Mouse (Mus musculus) C2C12 (cell line): ENCODE results near the gene Klc2. TPM values are rescaled to one million over a fixed set of nuclear protein-coding genes. Genes with fewer than 3 reads are reported as not detected.

ENCODE experiments used
- H3K27me3 ChIP-seq: one replicate; pipeline ENCODE4 v1.6.1; 2011; ENCODE audit not compliant: control insufficient read depth, insufficient read depth, insufficient read length
- H3K36me3 ChIP-seq: one replicate; pipeline ENCODE4 v1.6.1; 2011; ENCODE audit not compliant: control insufficient read depth, insufficient read depth
- H3K4me3 ChIP-seq: one replicate; pipeline ENCODE4 v1.5.1; 2011; ENCODE audit warnings: mild to moderate bottlenecking, control low read depth; ENCODE audit not compliant: poor library complexity, insufficient read depth, severe bottlenecking
- H3K79me2 ChIP-seq: one replicate; pipeline ENCODE4 v1.6.1; 2011; ENCODE audit not compliant: control insufficient read depth, insufficient read depth
- H3K79me3 ChIP-seq: one replicate; pipeline ENCODE4 v1.6.1; 2011; ENCODE audit warnings: low read depth, control low read depth
- H3ac ChIP-seq: one replicate; pipeline ENCODE3; 2011; ENCODE audit warnings: low read depth; ENCODE audit not compliant: control insufficient read depth, insufficient read length
- CEBPB ChIP-seq: IDR thresholded peaks from one replicate; pipeline ENCODE4 v1.6.1; 2011; ENCODE audit warnings: low read depth, mild to moderate bottlenecking, control low read depth, moderate library complexity
- CTCF ChIP-seq: IDR thresholded peaks from one replicate; pipeline ENCODE4 v1.5.1; 2011; ENCODE audit not compliant: control insufficient read depth, insufficient read depth, insufficient read length
- FOSL1 ChIP-seq: IDR thresholded peaks from one replicate; pipeline ENCODE4 v1.8.0; 2011; ENCODE audit warnings: mild to moderate bottlenecking, low read length; ENCODE audit not compliant: poor library complexity, insufficient read depth, severe bottlenecking
- MAX ChIP-seq: IDR thresholded peaks from one replicate; pipeline ENCODE4 v1.6.1; 2011; ENCODE audit warnings: mild to moderate bottlenecking, control low read depth
- MYOD1 ChIP-seq: IDR thresholded peaks from one replicate; pipeline ENCODE4 v1.6.1; 2011; ENCODE audit warnings: low read depth; ENCODE audit not compliant: control insufficient read depth, insufficient read length
- MYOG ChIP-seq: IDR thresholded peaks from one replicate; pipeline ENCODE4 v1.6.1; 2011; ENCODE audit not compliant: control insufficient read depth, insufficient read length; ENCODE audit errors: extremely low read depth
- USF1 ChIP-seq: IDR thresholded peaks from one replicate; pipeline ENCODE4 v1.6.1; 2011; ENCODE audit warnings: low read depth, mild to moderate bottlenecking, control low read depth, moderate library complexity
- polyA plus RNA-seq: library from polyadenylated mRNA; unstranded; fragments of >200 nt; fragmentation: generic; extraction: Trizol; gene quantifications from one replicate; pipeline ENCODE4 v1.2.1, GENCODE M21; 2012; ENCODE audit warnings: missing spikeins

Gene Klc2
- polyA plus RNA-seq, 1 experiment, result 30.5 TPM

DNA sequence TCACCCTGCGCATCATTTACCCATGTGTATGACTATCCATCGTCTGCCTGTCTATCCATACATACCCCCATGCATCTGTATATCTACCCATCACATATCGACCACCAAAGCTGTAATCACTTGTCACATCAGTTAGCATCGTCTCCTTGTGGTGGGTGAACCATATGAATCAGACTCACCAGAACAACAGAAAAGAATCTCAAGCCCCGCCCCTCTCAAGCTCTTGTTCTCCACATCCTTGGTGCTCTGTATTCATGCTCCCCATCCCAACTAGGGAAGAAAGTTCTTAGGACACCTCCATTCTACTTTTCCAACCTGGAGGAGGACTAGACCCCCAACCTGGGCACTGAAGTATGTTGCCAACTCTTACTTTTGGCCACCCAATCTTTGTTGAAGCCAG lies 56.3 kb downstream of the Klc2 start:
- H3ac ChIP-seq, result no peak overlapping the region
- H3K36me3 ChIP-seq, result no peaks in the 10 kb centered on the region
- H3K79me3 ChIP-seq, result no peaks in the 10 kb centered on the region
- no peak overlapping the region for H3K4me3 ChIP-seq
- no peaks in the 10 kb centered on the region for H3K27me3 ChIP-seq
- no peak for TF ChIP-seq MYOD1
- TF ChIP-seq CTCF, result no peak
- TF ChIP-seq MYOG, result no peak
- TF ChIP-seq USF1, result no peak
- TF ChIP-seq MAX, result no peak
- TF ChIP-seq FOSL1, result no peak
- TF ChIP-seq CEBPB, result no peak
- H3K79me2 ChIP-seq, result no peaks in the 10 kb centered on the region

DNA sequence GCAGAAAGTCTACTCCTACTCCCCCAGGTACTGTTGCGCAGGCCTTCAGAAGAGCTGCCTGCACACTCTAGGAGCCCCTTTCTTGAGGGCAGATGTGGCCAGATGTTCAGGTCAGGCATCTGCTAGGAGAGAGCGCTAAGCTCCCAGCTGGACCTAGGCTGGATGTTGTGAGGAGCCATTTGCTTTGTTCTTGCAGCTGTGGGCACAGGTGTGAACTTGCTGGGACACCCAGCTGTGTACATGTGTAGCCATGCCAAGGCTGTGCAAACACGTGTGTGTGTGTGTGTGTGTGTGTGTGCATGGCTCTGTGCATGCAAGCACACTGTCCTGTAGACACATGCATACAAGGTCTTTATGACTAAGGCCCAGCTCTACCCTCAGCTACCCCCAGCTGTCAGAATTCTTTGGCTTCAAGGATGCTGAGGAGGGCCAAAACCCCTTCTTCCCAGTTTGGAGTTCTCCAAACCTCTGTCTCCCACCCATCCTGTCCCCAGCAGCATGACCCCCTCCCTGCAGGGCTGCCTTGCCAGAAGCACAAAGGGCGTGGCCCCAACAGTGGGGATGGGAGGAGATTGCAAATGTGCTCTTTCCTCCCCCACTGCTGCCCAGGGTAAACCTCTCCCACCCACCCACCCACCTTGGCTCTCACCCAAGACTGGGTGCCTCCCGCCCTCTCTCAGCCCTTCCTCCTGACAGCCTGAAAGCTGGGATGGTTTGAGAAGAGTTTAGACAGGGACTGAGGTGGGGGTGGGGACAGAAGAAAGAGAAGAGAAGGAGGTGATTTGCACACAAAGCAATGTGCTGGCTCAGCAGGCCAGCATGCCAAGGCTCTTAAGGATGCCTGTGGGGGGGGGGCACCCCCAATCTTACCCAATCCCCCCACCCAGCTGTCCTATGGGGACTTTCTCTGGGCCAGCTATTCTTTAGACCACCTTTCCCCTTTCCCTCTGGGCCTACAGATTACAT lies 57.7 kb downstream of the Klc2 start:
- H3K79me2 ChIP-seq, result no peaks in the 10 kb centered on the region
- no peaks in the 10 kb centered on the region for H3K27me3 ChIP-seq
- H3ac ChIP-seq, result no peak overlapping the region
- no peaks in the 10 kb centered on the region for H3K79me3 ChIP-seq
- H3K36me3 ChIP-seq, result peaks cover 10% of the 10 kb centered on the region
- no peak for TF ChIP-seq CTCF
- TF ChIP-seq MYOG, result no peak
- TF ChIP-seq MAX, result no peak
- no peak for TF ChIP-seq FOSL1
- no peak for TF ChIP-seq USF1
- no peak for TF ChIP-seq CEBPB
- no peak for TF ChIP-seq MYOD1
- H3K4me3 ChIP-seq, result no peak overlapping the region

DNA sequence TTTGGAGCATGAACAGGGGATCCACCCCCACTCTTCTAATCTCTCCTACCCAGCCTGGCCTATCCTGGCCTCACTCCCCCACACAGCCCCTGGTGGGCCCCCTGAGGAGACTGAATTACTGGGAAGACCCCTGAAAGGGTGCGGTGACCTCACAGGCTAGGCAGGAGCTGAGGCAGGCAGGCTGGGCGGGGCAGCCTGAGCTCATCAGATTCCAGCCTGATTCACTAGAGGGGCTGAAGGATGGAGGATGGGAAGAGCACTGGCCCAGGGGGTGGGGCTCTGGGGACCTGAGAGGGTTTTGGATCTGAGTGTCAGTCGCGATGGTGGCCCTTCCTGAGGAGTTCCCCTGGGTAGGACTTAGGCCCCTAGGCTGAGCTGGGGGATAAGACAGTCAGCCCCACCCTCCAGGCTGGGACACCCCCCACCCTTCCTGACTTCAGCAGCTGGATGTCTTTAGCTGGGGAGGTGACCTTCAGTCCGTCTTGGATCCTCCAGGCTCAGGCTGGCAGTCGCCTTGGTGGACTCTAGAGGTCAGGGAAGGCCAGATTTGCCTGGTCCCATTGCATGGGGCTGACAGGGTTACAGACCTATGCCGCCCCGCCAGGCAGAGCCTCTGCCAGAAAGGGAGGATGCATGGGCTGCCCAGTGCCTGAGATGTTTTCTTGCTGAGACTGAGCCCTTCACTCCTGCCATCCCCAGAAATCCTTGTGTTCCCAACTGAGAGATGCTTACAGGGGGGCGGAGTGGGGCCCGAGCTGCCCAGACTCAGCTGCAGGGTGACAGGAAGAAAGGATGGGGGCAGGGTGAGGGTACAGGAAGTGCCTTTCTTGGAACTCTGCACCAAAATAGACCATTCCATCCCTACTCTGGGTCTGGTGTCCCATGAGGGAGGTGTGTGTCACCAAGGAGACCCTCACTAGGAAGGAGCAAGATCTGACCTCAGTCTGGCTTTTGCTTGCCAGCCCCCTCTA lies 59.3 kb downstream of the Klc2 start:
- H3K79me2 ChIP-seq, result peaks cover 15% of the 10 kb centered on the region
- no peaks in the 10 kb centered on the region for H3K27me3 ChIP-seq
- H3K79me3 ChIP-seq, result peaks cover 8% of the 10 kb centered on the region
- peaks cover 25% of the 10 kb centered on the region for H3K36me3 ChIP-seq
- TF ChIP-seq MAX, result no peak
- H3K4me3 ChIP-seq, result no peak overlapping the region
- peak overlapping the region; percentile 10 for H3ac ChIP-seq

DNA sequence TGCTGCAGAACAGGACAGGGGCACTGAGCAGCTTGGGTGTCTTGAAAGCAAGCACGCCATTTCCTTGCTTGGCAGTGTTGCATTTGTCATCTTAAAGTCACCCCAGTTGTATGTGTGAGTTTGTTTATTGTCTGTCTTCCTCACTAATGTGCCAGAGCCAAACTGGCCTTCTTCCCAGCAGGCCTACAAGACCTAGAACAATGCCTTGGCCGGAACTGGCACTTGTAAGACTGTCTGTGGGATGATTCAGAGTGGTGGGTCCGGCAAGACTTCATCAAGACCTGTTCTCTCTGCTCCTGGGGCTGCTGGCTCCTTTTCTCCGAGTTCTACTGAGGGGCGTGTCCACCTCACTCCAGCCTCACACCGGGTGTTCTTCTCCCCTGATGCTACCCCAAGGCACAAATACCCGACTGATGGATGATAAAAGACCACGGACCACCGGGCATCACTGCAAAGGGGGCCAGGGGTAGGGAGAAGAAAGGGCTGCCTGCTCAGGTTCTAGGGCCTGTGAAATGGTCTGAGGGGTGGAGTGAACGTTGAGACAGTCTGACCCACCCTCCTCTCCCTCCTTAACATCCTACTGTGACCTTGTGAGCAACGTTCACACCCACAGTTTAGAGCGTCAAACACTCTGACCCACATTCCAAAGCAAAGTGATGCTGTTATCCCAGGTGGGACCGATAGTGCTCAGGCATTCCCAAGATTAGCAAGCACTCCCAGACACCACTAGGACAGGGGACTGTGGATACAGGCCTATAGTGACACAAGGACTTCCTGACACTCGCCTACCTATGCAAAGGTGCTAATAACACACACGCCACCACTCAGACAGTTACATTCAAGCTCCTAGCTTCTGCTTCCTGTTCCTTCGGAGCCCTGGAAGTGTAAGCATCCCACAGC lies 60.2 kb downstream of the Klc2 start:
- Histone ChIP-seq H3K79me3 (peaks cover 17% of the 10 kb centered on the region), H3K36me3 (peaks cover 34% of the 10 kb centered on the region), H3K4me3 (no peak overlapping the region), H3K27me3 (no peaks in the 10 kb centered on the region), H3K79me2 (peaks cover 25% of the 10 kb centered on the region), H3ac (peak overlapping the region; percentile 4)
- TF ChIP-seq FOSL1, result no peak
- TF ChIP-seq MYOG, result no peak
- TF ChIP-seq MAX, result no peak
- TF ChIP-seq CEBPB, result no peak
- TF ChIP-seq CTCF, result no peak
- no peak for TF ChIP-seq USF1
- TF ChIP-seq MYOD1, result no peak

Other genes with a start within 250 kb of the Klc2 start
- gene Actn3, start 240.7 kb downstream of the Klc2 start, polyA plus RNA-seq, result 20.8 TPM
- 5.4 TPM for gene Zdhhc24, start 239.9 kb downstream of the Klc2 start, polyA plus RNA-seq
- 2.2 TPM for gene Bbs1, start 211.9 kb downstream of the Klc2 start, polyA plus RNA-seq
- 68.2 TPM for gene Dpp3, start 190.3 kb downstream of the Klc2 start, polyA plus RNA-seq
- 1.3 TPM for gene Peli3, start 175.4 kb downstream of the Klc2 start, polyA plus RNA-seq
- gene Mrpl11, start 156.4 kb downstream of the Klc2 start, polyA plus RNA-seq, result 100 TPM
- gene Npas4, start 128.2 kb downstream of the Klc2 start, polyA plus RNA-seq, result 0.60 TPM
- 8.9 TPM for gene Slc29a2, start 94.7 kb downstream of the Klc2 start, polyA plus RNA-seq
- 28.1 TPM for gene B4gat1, start 79.7 kb downstream of the Klc2 start, polyA plus RNA-seq
- 1.5 TPM for gene AC124502.3, start 79.7 kb downstream of the Klc2 start, polyA plus RNA-seq
- 55.3 TPM for gene Brms1, start 77.2 kb downstream of the Klc2 start, polyA plus RNA-seq
- gene Rin1, start 68.1 kb downstream of the Klc2 start, polyA plus RNA-seq, result 48.9 TPM
- gene Cd248, start 50.5 kb downstream of the Klc2 start, polyA plus RNA-seq, result 3.2 TPM
- gene Tmem151a, start 33.0 kb downstream of the Klc2 start, polyA plus RNA-seq, result 4.6 TPM
- gene Yif1a, start 30.0 kb downstream of the Klc2 start, polyA plus RNA-seq, result 57.6 TPM
- gene Cnih2, start 20.0 kb downstream of the Klc2 start, polyA plus RNA-seq, result 1.9 TPM
- 212 TPM for gene Rab1b, start 11.5 kb downstream of the Klc2 start, polyA plus RNA-seq
- 10.1 TPM for gene Pacs1, start 154.6 kb upstream of the Klc2 start, polyA plus RNA-seq
- 149 TPM for gene Sf3b2, start 176.9 kb upstream of the Klc2 start, polyA plus RNA-seq
- not detected for gene Gal3st3, start 179.8 kb upstream of the Klc2 start, polyA plus RNA-seq
- not detected for gene Catsper1, start 217.2 kb upstream of the Klc2 start, polyA plus RNA-seq
- 85.8 TPM for gene Cst6, start 231.0 kb upstream of the Klc2 start, polyA plus RNA-seq
- 48.5 TPM for gene Eif1ad, start 248.2 kb upstream of the Klc2 start, polyA plus RNA-seq
- gene Banf1, start 248.6 kb upstream of the Klc2 start, polyA plus RNA-seq, result 506 TPM